Mouse (Mus musculus) lung, embryonic 14.5 days (tissue): ENCODE measurements at regions not wholly inside any gene's neighbourhood (a gene's known extent, or its start where the extent isn't known, plus 50 kb on each side); places are given as distances from the start of the nearest gene placed in this dataset.

Experiments used
- ATAC-seq: fragments of 200-750 bp; cut with Nextera tagmentation; 2 replicates; pipeline ENCODE4 v1.8.0; 2017; ENCODE audit warnings: mild to moderate bottlenecking, moderate TSS enrichment, moderate library complexity; ENCODE audit not compliant: insufficient read depth
- DNase-seq: peaks from one replicate; pipeline ENCODE4 v3.0.0-alpha.2; 2015
- H3K27ac ChIP-seq: fragments of 300-500 bp; sonication (generic); 2 replicates; pipeline ENCODE4 v1.5.1; 2014; ENCODE audit warnings: low read depth, mild to moderate bottlenecking, moderate library complexity
- H3K27me3 ChIP-seq: fragments of 300-500 bp; sonication (generic); 2 replicates; pipeline ENCODE4 v1.6.1; 2014; ENCODE audit warnings: low read length, control low read depth; ENCODE audit not compliant: insufficient read depth
- H3K36me3 ChIP-seq: fragments of 300-500 bp; sonication (generic); 2 replicates; pipeline ENCODE4 v1.6.1; 2014; ENCODE audit warnings: control low read depth; ENCODE audit not compliant: insufficient read depth
- H3K4me1 ChIP-seq: fragments of 300-500 bp; sonication (generic); 2 replicates; pipeline ENCODE4 v1.6.1; 2014; ENCODE audit warnings: antibody characterized with exemption, control low read depth; ENCODE audit not compliant: insufficient read depth
- H3K4me2 ChIP-seq: fragments of 300-500 bp; sonication (generic); 2 replicates; pipeline ENCODE4 v1.6.1; 2014; ENCODE audit warnings: mild to moderate bottlenecking
- H3K4me3 ChIP-seq: fragments of 300-500 bp; sonication (generic); 2 replicates; pipeline ENCODE4 v1.5.1; 2014; ENCODE audit warnings: low read depth, low read length
- H3K9ac ChIP-seq: fragments of 300-500 bp; sonication (generic); 2 replicates; pipeline ENCODE4 v1.6.1; 2014
- H3K9me3 ChIP-seq: fragments of 300-500 bp; sonication (generic); 2 replicates; pipeline ENCODE4 v1.6.1; 2016; ENCODE audit warnings: low read depth, low read length, control low read depth
- CTCF ChIP-seq: IDR thresholded peaks from 2 replicates; pipeline ENCODE4 v1.5.1; 2016; ENCODE audit warnings: antibody characterized with exemption, low read depth
- WGBS: fragments of 180-500 bp; shearing (Covaris S2); extraction: QIAGEN DNeasy Blood & Tissue Kit; methylation state at CpG from one replicate; pipeline ENCODE4 v1.1.7; 2014; 5-methylcytosine and 5-hydroxymethylcytosine counted together

DNA sequence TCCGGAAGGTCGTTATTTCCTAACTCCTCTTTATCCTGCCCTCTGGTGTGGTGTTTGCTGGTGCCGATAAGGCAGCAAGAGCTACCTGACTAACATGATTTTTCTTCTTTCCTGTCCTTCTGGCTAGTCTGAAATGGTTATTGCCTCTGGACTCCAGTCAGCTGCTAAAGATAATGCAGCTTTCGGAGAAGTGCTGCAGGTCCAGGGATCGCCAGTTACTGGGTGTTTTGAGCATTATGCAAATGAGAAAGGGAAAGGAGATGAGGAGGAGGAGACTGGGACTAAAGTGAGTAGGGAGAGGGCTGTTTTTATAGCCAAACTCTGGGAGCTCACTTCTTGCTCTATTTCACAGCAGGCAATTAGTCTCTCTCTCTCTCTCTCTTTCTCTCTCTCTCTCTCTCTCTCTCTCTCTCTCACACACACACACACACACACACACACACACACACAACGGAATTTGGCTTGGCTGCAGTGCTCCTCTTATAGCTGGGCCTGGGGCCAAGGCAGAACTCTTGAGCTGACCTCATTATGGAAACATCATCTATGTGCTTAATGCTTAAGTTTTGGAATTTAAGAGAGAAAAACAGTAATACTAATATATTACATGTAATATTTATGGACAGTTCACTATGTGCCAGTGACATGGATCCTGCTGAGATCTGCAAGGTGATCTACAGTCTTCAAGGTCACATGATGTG lies 637.7 kb upstream of the Nrp1 start:
- Histone ChIP-seq H3K4me3 (no peak overlapping the region; the same call in 1 of the 2 replicates), H3K36me3 (no peaks in the 10 kb centered on the region), H3K9ac (no peak overlapping the region), H3K27ac (peak overlapping the region; percentile 56), H3K9me3 (no peaks in the 10 kb centered on the region), H3K27me3 (no peaks in the 10 kb centered on the region), H3K4me1 (peaks cover 15% of the 10 kb centered on the region; the same call in 1 of the 2 replicates), H3K4me2 (peak overlapping the region; percentile 47)
- DNase-seq (peak; percentile 92), ATAC-seq (peak; percentile 81)
- no peak for TF ChIP-seq CTCF
- 13% methylated on average over 6 of the region's 6 CpGs for WGBS

DNA sequence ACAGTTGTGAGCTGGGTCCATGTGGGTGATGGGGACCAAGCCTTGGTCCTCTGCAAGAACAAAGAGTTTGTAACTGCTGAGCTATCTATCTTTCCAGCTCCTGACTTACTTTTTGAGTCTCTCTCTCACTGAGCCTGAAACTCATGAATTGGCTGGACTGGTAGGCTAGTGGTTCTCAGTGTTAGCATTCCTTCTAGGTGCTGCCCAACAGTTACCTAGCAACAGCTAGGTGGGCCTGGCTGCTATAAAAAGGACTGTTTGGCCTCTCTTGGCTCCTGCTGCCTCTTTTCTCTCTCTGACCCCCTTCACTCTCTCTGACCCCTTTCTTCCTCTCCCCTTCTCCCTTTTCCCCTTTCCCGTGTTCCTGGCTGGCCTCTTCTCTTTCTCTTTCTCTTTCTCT lies 636.8 kb upstream of the Nrp1 start:
- 33% methylated on average over 1 of the region's 1 CpGs for WGBS

DNA sequence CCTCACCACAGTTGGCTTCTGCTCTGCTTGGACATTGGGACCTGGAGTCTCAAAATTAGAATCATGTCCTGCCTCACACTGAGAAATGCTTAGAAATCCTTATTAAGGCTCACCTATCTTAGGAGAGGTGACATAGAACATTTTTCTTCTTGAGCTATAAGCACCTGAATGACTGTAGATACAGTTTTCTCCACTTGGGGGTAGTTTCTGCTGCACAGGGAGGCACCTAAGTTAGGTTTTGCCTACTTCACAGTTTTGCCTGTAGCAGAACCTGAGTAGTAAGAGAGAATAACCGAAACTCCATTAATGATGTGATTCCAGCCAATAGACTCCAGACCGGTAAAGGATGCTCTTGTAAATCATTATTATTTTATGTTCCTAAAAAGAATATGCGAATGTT lies 624.3 kb upstream of the Nrp1 start:
- H3K27me3 ChIP-seq, result no peaks in the 10 kb centered on the region
- H3K9me3 ChIP-seq, result no peaks in the 10 kb centered on the region
- H3K4me3 ChIP-seq, result no peak overlapping the region
- H3K9ac ChIP-seq, result no peak overlapping the region
- no peak overlapping the region for H3K27ac ChIP-seq
- TF ChIP-seq CTCF, result no peak
- 84% methylated on average over 3 of the region's 3 CpGs for WGBS
- peak; percentile 6 for DNase-seq
- no peak for ATAC-seq
- H3K4me2 ChIP-seq, result no peak overlapping the region
- H3K4me1 ChIP-seq, result no peaks in the 10 kb centered on the region
- H3K36me3 ChIP-seq, result no peaks in the 10 kb centered on the region

More for the DNA sequence above, 636.8 kb upstream of the Nrp1 start:
- ATAC-seq (peak; percentile 42), DNase-seq (peak; percentile 49)
- Histone ChIP-seq H3K9ac (no peak overlapping the region), H3K4me2 (no peak overlapping the region), H3K36me3 (no peaks in the 10 kb centered on the region), H3K4me1 (peaks cover 15% of the 10 kb centered on the region; the same call in 1 of the 2 replicates), H3K9me3 (no peaks in the 10 kb centered on the region), H3K27ac (peak overlapping the region; percentile 68), H3K27me3 (no peaks in the 10 kb centered on the region), H3K4me3 (no peak overlapping the region)
- TF ChIP-seq CTCF, result no peak

DNA sequence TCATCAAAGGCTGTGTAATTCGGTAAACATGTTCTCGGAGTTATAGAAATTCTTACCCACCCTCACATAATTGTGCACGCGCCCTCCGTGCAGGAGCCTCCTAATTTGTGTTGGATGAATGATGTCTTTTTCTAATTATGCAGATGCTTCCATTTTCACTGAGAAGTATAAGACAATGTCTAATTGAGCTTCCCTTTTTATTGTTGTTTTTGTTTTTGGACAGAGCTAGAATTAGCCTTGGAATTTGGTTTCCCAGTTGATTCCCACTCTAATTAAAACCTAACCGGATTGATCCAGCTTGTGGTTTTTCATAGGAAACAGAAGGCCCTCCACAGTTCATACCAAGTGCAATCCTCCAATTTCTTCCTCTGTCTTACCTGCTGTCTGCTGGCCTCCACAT lies 616.2 kb upstream of the Nrp1 start:
- Histone ChIP-seq H3K4me3 (no peak overlapping the region), H3K27me3 (no peaks in the 10 kb centered on the region), H3K36me3 (no peaks in the 10 kb centered on the region), H3K4me2 (no peak overlapping the region), H3K9me3 (no peaks in the 10 kb centered on the region), H3K27ac (no peak overlapping the region), H3K9ac (no peak overlapping the region), H3K4me1 (no peaks in the 10 kb centered on the region)
- WGBS, result 80% methylated on average over 6 of the region's 6 CpGs
- DNase-seq (no peak), ATAC-seq (no peak)
- TF ChIP-seq CTCF, result no peak

DNA sequence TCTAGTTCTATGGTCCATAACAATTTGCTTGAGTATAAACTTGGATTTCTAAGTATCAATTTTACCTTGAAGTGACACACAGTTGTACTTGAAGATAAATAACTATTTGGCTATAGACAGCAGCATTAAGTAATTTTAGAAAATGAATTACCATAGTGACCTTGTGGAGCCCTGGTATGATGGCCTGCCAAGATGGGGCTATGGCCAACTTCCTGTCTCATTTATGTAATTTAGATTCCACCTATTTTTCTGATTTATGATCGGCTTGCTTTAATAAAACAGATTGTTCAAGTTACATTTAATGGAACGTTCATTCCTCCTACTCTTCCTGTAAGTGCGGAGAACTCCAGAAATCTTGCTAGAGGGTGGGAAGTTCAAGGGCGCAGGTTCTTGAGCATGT lies 613.2 kb upstream of the Nrp1 start:
- no peak for TF ChIP-seq CTCF
- 77% methylated on average over 4 of the region's 4 CpGs for WGBS
- H3K27me3 ChIP-seq, result no peaks in the 10 kb centered on the region
- H3K9ac ChIP-seq, result no peak overlapping the region
- no peak overlapping the region for H3K4me2 ChIP-seq
- no peaks in the 10 kb centered on the region for H3K36me3 ChIP-seq
- H3K27ac ChIP-seq, result no peak overlapping the region
- no peaks in the 10 kb centered on the region for H3K4me1 ChIP-seq
- no peaks in the 10 kb centered on the region for H3K9me3 ChIP-seq
- H3K4me3 ChIP-seq, result no peak overlapping the region
- ATAC-seq (no peak), DNase-seq (no peak)

DNA sequence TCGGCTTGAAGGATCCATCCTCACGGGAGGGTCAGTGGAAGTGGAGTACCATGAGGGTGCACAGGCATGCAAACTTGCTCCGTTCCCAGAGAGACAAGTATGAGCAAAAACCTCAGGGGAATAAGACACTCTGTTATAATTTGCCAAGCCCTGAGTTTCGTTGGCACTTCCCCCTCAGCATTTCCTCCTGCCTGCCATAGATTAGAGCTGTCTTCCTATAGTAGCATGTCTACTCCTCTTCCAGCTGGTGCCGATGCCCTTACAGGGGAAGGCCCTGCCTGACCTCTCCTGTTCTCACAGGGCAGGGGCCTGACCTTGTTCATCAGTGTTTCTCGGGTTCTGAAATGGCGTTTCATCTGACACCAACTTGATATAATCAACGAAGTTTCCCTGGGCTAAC lies 611.9 kb upstream of the Nrp1 start:
- DNase-seq, result no peak
- H3K4me3 ChIP-seq, result no peak overlapping the region
- H3K27me3 ChIP-seq, result no peaks in the 10 kb centered on the region
- no peak overlapping the region for H3K4me2 ChIP-seq
- no peak overlapping the region for H3K9ac ChIP-seq
- H3K36me3 ChIP-seq, result no peaks in the 10 kb centered on the region
- no peaks in the 10 kb centered on the region for H3K9me3 ChIP-seq
- no peak for ATAC-seq
- WGBS, result 55% methylated on average over 8 of the region's 8 CpGs
- no peaks in the 10 kb centered on the region for H3K4me1 ChIP-seq
- no peak overlapping the region for H3K27ac ChIP-seq
- no peak for TF ChIP-seq CTCF

DNA sequence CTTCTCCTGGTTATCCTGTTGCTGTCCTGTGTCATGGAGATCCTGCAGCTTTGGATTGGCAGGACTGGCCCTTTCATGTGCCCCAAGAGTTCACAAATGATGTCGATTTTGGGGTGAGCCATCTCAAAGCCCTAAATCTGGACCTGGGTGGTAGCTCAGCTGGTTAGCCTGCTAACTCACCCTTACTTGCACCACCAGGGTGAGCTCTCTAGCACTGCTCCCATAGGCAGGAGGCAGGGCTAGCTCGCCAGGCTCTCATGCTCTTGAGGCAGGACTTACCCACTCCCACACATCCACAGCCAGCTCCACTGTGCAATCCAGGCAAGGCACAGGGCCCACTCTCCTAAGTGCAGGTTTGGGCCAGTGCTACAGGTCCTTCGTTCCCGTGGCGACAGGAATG lies 605.5 kb upstream of the Nrp1 start:
- Histone ChIP-seq H3K36me3 (no peaks in the 10 kb centered on the region), H3K27ac (no peak overlapping the region), H3K9ac (no peak overlapping the region), H3K9me3 (no peaks in the 10 kb centered on the region), H3K27me3 (no peaks in the 10 kb centered on the region), H3K4me2 (no peak overlapping the region), H3K4me3 (no peak overlapping the region), H3K4me1 (no peaks in the 10 kb centered on the region)
- DNase-seq (no peak), ATAC-seq (no peak)
- 76% methylated on average over 5 of the region's 5 CpGs for WGBS
- TF ChIP-seq CTCF, result peak; percentile 36; the same call in 1 of the 2 replicates
